Mouse (Mus musculus) liver, adult 2 months (tissue): Measurements from ENCODE around the gene Clcn2. TPM values are rescaled to one million over a fixed set of nuclear protein-coding genes. Genes with fewer than 3 reads are reported as not detected.
A peak's percentile ranks its signal among the peaks of the same experiment; 100 is the strongest.

Experiments
- DNase-seq: peaks from one replicate; pipeline ENCODE4 v3.0.0-alpha.2; 2011; ENCODE audit warnings: low read depth, low spot score; ENCODE audit errors: extremely low read depth
- H3K27ac ChIP-seq: fragments of 200-500 bp; replicated peaks from 2 replicates; pipeline ENCODE4 v1.5.1; 2012; ENCODE audit warnings: low read depth, mild to moderate bottlenecking, control low read depth, inconsistent platforms, low read length; ENCODE audit not compliant: insufficient read depth
- H3K27me3 ChIP-seq: fragments of 200-500 bp; 2 replicates; pipeline ENCODE4 v1.6.1; 2012; ENCODE audit warnings: mild to moderate bottlenecking, moderate library complexity, low read length, inconsistent platforms; ENCODE audit not compliant: control insufficient read depth, insufficient read depth
- H3K36me3 ChIP-seq: fragments of 200-500 bp; 2 replicates; pipeline ENCODE4 v1.6.1; 2012; ENCODE audit warnings: low read length, inconsistent platforms; ENCODE audit not compliant: control insufficient read depth, insufficient read depth
- H3K4me1 ChIP-seq: fragments of 200-500 bp; 2 replicates; pipeline ENCODE4 v1.6.1; 2011; ENCODE audit warnings: low read length; ENCODE audit not compliant: control insufficient read depth, insufficient read depth
- H3K4me3 ChIP-seq: fragments of 200-500 bp; 2 replicates; pipeline ENCODE4 v1.5.1; 2011; ENCODE audit warnings: low read depth, mild to moderate bottlenecking, control low read depth, low read length, moderate library complexity; ENCODE audit not compliant: insufficient read depth
- H3K79me2 ChIP-seq: fragments of 200-500 bp; 2 replicates; pipeline ENCODE4 v1.6.1; 2012; ENCODE audit warnings: inconsistent platforms, mild to moderate bottlenecking, low read length, moderate library complexity; ENCODE audit not compliant: control insufficient read depth, insufficient read depth
- H3K9ac ChIP-seq: fragments of 200-500 bp; 2 replicates; pipeline ENCODE4 v1.6.1; 2012; ENCODE audit warnings: low read depth, mild to moderate bottlenecking, control low read depth, inconsistent platforms, low read length
- CTCF ChIP-seq: fragments of 200-500 bp; IDR thresholded peaks from 2 replicates; pipeline ENCODE4 v1.5.1; 2011; ENCODE audit warnings: low read depth, low read length, control low read depth
- POLR2A ChIP-seq: fragments of 200-500 bp; IDR thresholded peaks from 2 replicates; pipeline ENCODE4 v1.6.1; 2011; ENCODE audit warnings: low read length, control low read depth; ENCODE audit not compliant: insufficient read depth; ENCODE audit errors: extremely low read depth
- WGBS: fragments of 180-500 bp; shearing (Covaris S2); methylation state at CpG from one replicate; pipeline ENCODE4 v1.1.7; 2018; 5-methylcytosine and 5-hydroxymethylcytosine counted together
- polyA plus RNA-seq: library from polyadenylated mRNA; depleted of rRNA; stranded (reverse); fragments of >200 nt; gene quantifications from 2 replicates; pipeline ENCODE4 v1.2.3, GENCODE M21; 2012
- total RNA-seq: library from RNA; depleted of rRNA; stranded (reverse); fragments of >200 nt; gene quantifications from 2 replicates; pipeline ENCODE4 v1.2.3, GENCODE M21; 2014

The Clcn2 gene
- total and polyA plus RNA-seq, 2 experiments, result 29.6 to 58.6 TPM

- Histone ChIP-seq H3K4me3 (peak within 1 kb of the TSS; percentile 82), H3K27me3 (no peaks in the 10 kb centered on the region), H3K79me2 (no peaks in the 10 kb centered on the region; the same call in 1 of the 2 replicates), H3K4me1 (peaks cover 5% of the 10 kb centered on the region), H3K27ac (peak within 1 kb of the TSS; percentile 65), H3K36me3 (peaks cover 5% of the 10 kb centered on the region; the same call in 1 of the 2 replicates), H3K9ac (peak within 1 kb of the TSS; percentile 91)
- WGBS, result under 1% methylated on average over 69 of the region's 70 CpGs
- no peak for TF ChIP-seq CTCF
- TF ChIP-seq POLR2A, result 0 out of 2 replicates have a peak, but pooled peaks have one; percentile 3
- DNase-seq, result no peak
Observed at GRCm38 (mm10) chr16:20732925-20733730, 15.6 kb upstream of the Clcn2 start, which contains the start of gene Chrd. Chrd (plus strand) TSS chr16:20733127.

- 6% methylated on average over 26 of the region's 30 CpGs for WGBS
- peak overlapping the region; percentile 82 for H3K4me3 ChIP-seq
- H3K9ac ChIP-seq, result peak overlapping the region; percentile 91
- peaks cover 5% of the 10 kb centered on the region; the same call in 1 of the 2 replicates for H3K36me3 ChIP-seq
- no peak for TF ChIP-seq CTCF
- no peak for TF ChIP-seq POLR2A
- no peak for DNase-seq
- H3K4me1 ChIP-seq, result peaks cover 5% of the 10 kb centered on the region
- peak overlapping the region; percentile 65 for H3K27ac ChIP-seq
- H3K27me3 ChIP-seq, result no peaks in the 10 kb centered on the region
- H3K79me2 ChIP-seq, result no peaks in the 10 kb centered on the region; the same call in 1 of the 2 replicates
Observed at GRCm38 (mm10) chr16:20732251-20732924, 14.8 kb upstream of the Clcn2 start.

GRCm38 (mm10) chr16:20731688-20732087, 14.1 kb upstream of the Clcn2 start:
- Histone ChIP-seq H3K79me2 (no peaks in the 10 kb centered on the region; the same call in 1 of the 2 replicates), H3K9ac (no peak overlapping the region), H3K27me3 (no peaks in the 10 kb centered on the region), H3K36me3 (peaks cover 5% of the 10 kb centered on the region; the same call in 1 of the 2 replicates), H3K4me1 (peaks cover 5% of the 10 kb centered on the region), H3K27ac (no peak overlapping the region), H3K4me3 (no peak overlapping the region)
- WGBS, result 81% methylated on average over 5 of the region's 5 CpGs
- TF ChIP-seq POLR2A, result no peak
- no peak for TF ChIP-seq CTCF
- no peak for DNase-seq

GRCm38 (mm10) chr16:20730293-20730711, 12.8 kb upstream of the Clcn2 start:
- peak overlapping the region; percentile 65 for H3K9ac ChIP-seq
- H3K27me3 ChIP-seq, result no peaks in the 10 kb centered on the region
- 13% methylated on average over 5 of the region's 5 CpGs for WGBS

GRCm38 (mm10) chr16:20726384-20726783, 8.8 kb upstream of the Clcn2 start:
- no peak for DNase-seq
- Histone ChIP-seq H3K27ac (no peak overlapping the region), H3K4me3 (no peak overlapping the region), H3K79me2 (no peaks in the 10 kb centered on the region; the same call in 1 of the 2 replicates), H3K27me3 (no peaks in the 10 kb centered on the region), H3K36me3 (peaks cover 10% of the 10 kb centered on the region; the same call in 1 of the 2 replicates), H3K9ac (no peak overlapping the region), H3K4me1 (peaks cover 7% of the 10 kb centered on the region)
- TF ChIP-seq POLR2A, result no peak
- no peak for TF ChIP-seq CTCF
- 73% methylated on average over 1 of the region's 1 CpGs for WGBS

More at GRCm38 (mm10) chr16:20730293-20730711, 12.8 kb upstream of the Clcn2 start:
- TF ChIP-seq CTCF (no peak), POLR2A (peak; percentile 24; the same call in 1 of the 2 replicates)
- Histone ChIP-seq H3K27ac (peak overlapping the region; percentile 89), H3K36me3 (peaks cover 10% of the 10 kb centered on the region; the same call in 1 of the 2 replicates), H3K4me3 (peak overlapping the region; percentile 58), H3K79me2 (no peaks in the 10 kb centered on the region; the same call in 1 of the 2 replicates), H3K4me1 (peaks cover 5% of the 10 kb centered on the region)
- DNase-seq, result peak; percentile 95
